Mouse (Mus musculus): ENCODE results near the gene Pik3ap1.
A peak's percentile ranks its signal among the peaks of the same experiment; 100 is the strongest.
"Not testable (repeated sequence)": the region's sequence is repeated elsewhere in the genome, so short reads cannot be mapped to it uniquely, and the experiment has no call there.

Gene Pik3ap1

GRCm38 (mm10) chr19:41332228-41332627, 52.7 kb downstream of the Pik3ap1 start:
- DNase-seq (ENCODE audit: low spot score), result peak; percentile 44

GRCm38 (mm10) chr19:41330401-41330800, 54.5 kb downstream of the Pik3ap1 start:
- DNase-seq (ENCODE audit: low spot score), result no peak

DNA sequence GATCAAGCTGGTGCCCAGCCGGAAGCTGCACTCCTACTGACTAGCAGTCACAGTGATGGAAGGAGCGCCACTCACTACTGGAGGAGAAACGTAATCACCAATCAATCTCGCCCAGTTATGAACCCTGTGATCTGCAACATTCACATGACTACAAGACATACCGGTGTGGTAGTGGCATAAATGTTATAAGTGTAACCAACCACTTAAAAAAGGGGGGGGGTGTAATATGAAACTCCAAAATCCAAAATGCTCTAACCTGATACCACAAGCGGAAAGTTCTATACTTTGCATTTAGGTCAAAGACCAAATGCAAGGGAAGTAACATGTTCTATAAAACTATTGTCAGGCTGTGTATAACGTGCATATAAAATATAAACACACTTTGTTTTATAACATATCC, 54.9 kb downstream of the Pik3ap1 start:
- no peak for DNase-seq (ENCODE audit: low spot score)

DNA sequence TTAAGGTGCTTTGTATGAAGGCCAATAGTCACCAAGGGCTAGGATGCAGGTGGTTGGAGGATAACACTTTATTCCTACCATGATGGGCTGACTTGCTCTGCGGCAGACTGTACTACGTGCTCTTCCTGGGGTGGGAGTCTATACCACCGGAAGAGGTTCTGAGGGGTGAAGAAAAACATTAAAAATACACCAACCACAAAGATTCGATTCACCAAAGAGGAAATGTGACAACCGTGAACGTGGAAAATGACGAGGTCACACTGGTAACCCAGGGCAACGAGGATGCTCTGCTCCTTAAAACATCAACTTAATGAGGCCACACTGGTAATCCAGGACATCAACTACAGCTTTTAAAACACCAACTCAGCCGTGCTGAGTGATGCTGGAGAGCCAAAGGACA, 56.2 kb downstream of the Pik3ap1 start:
- peak; percentile 53 for DNase-seq (ENCODE audit: low spot score)

- no peak for DNase-seq (ENCODE audit: low spot score)
Observed at GRCm38 (mm10) chr19:41323813-41324212, 61.1 kb downstream of the Pik3ap1 start.

- no peak for DNase-seq (ENCODE audit: low spot score)
Observed at GRCm38 (mm10) chr19:41323125-41323524, 61.8 kb downstream of the Pik3ap1 start.

DNA sequence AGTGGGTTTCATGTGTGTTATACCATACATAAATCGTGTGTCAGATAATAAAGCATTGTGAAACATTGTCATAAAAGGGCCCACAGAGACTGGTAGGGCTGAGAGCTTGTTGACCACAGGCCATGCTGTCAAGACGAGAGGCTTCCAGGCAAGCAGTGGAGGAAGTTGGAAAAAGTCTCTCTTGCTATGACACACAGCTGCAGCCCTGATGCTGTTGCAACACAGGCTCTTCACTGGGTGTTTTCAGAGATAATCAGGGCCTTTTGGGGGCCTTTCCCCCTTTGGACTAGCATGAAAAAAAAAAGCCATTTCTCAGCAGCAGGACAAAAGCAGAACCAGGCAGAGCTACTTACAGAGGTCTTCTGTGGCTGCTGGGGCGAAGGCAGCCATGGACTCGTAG, 63.8 kb downstream of the Pik3ap1 start:
- DNase-seq (ENCODE audit: low spot score), result no peak

DNA sequence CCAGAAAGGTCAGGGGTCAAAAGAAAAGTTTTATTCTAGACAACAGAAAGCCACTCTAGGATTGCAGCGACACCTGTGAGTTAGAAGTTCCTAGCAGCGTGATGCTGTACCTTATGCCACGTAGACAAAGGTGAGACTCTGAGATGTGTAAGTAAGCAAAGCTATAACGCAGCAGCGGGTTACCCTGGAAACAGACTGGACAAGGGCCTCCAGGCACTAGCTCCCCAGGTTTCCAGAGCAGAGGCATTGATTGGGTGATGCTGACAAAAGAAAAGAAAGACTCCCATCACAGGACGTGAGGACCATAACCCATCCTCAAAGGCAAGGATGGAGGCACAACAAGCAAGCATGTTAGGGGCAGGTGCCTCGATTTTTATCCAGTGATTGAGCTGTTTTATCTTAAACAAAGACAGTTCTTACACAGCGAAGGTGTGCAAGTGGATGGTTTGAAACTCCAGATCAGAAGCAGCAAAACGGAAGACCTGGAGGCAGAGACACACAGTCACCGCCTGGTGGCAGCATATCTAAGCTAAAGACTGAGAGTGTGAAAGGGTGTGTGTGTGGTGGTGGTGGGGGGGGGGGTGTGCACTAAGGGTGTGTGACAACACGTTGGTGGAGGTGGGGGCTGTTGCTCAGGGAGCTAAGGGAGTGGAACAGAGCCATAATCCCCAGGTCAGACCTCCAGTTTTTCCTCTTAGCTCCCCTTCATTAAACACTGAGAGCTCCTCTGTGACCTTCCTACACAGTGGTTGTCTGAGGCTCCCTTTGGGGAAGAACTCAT, 67.4 kb downstream of the Pik3ap1 start:
- no peak for DNase-seq (ENCODE audit: low spot score)

DNA sequence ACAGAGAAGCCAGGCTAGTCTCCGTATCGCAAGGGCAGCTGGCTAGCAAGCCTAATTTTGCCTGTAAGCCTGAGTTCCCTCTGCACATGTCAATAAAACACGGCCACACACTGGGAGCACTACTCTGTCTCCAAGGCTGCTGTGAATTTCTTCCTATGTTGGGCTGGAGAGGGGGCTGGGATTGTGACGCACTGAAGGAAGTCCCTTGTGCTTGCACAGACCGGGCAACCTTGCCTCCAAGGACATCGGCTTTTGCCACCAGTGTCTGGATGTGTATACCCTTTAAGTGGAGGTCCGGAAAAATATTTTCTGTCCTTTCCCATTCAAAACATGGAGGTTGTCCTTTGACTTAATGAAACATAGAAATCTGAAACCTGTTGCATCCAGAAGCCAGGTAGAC, 70.2 kb downstream of the Pik3ap1 start:
- no peak for DNase-seq (ENCODE audit: low spot score)

DNA sequence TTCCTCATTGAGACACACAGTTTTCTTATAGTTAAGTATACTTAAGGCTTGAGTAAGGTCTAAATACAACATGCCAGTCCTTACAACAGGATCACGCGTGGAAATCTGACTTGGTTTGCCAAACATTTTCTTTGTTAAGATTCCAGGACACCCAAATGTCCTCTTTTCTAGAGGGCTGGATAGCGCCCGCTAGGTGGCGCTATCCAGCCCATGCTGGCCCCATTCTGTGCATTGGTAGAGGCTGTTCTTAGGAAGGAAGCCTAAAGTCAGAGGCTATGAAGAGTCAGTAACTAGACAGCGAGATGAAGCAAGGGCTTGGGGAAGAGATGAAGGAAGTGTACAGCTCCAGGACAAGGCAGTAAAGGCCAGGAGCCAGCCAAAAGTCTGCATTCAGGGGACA, 71.2 kb downstream of the Pik3ap1 start:
- no peak for DNase-seq (ENCODE audit: low spot score)

DNA sequence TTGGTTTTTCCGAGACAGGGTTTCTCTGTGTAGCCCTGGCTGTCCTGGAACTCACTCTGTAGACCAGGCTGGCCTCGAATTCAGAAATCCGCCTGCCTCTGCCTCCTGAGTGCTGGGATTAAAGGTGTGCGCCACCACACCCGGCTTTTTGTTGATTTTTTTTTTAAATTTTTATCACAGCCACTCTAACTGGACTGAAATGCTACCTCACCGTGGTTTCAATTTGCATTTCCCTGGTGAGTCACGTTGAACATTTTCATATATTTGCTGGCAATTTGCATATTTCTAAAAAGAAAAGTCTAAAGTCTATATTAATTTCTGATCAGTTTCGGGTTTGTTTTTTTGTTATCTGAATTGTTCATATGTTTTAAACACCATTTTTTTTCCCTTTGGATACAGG, 72.3 kb downstream of the Pik3ap1 start:
- not testable (repeated sequence) for DNase-seq (ENCODE audit: low spot score)

GRCm38 (mm10) chr19:41312027-41312426, 72.9 kb downstream of the Pik3ap1 start:
- DNase-seq (ENCODE audit: low spot score), result no peak

DNA sequence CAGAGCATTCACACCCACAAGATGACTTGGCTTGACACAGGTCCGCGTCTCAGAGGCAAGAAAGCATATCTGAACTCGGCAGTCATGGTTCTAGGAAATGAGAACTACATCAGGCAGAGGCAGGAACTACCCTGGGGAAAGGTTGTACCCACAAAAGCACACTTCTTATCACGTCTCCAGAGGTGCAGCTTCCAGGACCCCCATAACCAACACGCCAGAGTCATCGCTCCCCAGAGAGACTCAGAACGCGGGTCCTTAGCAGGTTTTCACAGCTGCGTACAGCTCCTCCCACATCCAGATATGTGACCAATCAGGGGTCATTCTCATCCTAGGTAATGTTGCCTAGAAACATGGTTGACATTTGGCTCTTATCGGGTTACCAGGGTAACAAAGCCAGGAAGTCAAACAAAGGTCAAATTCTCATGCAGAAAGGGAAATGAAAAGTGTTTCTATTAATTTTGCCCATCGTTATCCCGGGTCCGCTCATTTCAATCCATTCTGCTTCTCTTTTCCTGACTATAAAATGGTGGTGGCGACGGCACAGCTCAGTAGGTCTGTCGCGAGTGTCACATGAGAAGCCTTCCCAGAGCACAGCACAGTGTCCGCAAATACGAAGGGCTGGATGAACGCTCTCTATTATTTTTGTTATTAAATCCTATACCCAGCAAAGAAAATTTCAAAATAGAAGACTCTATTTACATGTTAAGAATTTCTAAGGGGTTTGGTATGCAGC, 73.8 kb downstream of the Pik3ap1 start:
- DNase-seq (ENCODE audit: low spot score), result no peak

- no peak for DNase-seq (ENCODE audit: low spot score)
Observed at GRCm38 (mm10) chr19:41303933-41304332, 81.0 kb downstream of the Pik3ap1 start.

DNA sequence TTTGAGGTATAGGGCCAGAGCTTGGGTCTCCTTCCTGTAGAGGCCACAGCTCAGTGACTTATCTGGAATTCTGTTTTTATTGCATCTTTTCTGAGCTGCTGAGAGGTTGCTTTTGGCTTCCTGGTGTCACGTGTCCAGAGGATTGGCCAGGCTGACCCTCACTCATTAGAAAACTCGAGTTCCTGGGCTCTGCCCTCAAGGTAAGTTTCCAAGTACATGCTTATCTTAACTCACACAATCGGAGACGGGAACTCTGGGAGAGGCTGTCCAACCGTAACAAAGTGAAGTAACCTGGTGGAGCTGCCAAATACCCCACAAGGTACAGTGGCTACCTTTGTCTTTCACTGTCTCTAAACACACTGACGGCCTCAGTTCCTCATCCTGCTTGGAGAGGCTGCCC, 81.5 kb downstream of the Pik3ap1 start:
- no peak for DNase-seq (ENCODE audit: low spot score)

- no peak for DNase-seq (ENCODE audit: low spot score)
Observed at GRCm38 (mm10) chr19:41301856-41302255, 83.0 kb downstream of the Pik3ap1 start.

- DNase-seq (ENCODE audit: low spot score), result no peak
Observed at GRCm38 (mm10) chr19:41299446-41299845, 85.5 kb downstream of the Pik3ap1 start.

DNA sequence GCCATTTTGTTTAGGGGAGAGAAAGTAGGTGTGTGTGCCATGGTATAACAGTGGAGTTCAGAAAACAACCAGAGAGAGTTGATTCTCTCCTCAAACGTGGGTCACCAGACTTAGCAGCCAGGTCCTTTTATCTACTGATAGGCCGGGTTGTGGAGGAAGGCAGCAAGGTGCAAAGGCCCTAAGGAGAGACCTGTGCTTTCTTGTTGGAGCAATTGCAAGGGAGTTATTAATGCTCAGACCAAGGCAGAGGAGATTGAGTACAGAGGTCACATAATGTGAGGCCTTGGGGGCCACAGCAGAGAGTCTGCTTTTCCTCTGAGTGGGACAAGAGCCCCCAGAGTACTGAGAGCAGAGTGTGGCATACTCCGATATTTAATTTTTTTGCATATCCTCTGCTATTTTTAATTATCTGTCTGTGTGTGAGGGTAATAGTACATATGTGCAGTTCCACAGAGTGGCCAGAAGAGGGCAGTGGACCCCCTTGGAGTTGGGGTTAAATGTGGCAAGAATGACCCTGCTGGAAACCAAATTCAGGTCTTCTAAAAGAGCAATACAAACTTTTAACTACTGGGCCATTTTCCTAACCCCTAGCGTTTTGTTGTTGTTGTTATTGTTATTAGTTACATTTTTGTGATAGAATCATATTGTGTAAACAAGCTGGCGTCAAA, 93.8 kb downstream of the Pik3ap1 start:
- DNase-seq (ENCODE audit: low spot score), result peak; percentile 1

DNA sequence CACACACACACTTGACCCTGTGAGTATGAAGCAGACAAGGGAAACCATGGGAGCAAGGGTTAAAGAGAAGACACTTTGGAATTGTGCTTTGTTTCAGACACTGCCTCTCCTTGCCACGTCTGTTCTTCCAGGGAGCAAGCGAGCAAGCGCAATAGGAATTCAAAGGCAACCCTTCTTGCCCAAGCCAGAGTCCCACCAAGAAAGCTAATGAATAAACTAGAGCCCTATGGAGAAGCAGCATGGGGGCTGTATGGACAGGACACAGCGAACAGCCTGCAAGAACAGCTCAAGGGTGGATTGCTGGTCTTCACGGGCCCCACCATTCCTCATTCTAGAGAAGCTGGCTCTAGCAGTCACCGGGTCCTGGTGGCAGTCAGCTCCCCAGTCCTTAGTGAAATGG, 96.3 kb downstream of the Pik3ap1 start:
- no peak for DNase-seq (ENCODE audit: low spot score)

DNA sequence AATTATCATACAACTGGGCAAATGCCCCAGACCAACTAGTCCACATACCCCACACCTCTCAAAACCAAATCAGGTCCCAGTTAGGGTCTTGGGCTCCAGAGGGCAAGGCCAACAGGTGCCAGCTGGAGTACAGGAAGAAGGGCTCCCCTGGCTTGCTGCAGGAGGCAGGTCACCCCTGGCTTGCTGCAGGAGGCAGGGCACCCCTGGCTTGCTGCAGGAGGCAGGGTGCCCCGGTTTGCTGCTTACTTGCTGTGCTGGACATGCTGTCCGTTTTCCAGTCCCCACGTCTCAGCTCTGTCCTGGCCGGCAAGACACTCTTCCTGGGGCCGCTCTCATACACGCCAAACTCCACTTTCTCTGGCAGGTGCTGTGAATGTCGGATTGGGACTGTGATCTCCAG, 97.7 kb downstream of the Pik3ap1 start:
- DNase-seq (ENCODE audit: low spot score), result no peak

DNA sequence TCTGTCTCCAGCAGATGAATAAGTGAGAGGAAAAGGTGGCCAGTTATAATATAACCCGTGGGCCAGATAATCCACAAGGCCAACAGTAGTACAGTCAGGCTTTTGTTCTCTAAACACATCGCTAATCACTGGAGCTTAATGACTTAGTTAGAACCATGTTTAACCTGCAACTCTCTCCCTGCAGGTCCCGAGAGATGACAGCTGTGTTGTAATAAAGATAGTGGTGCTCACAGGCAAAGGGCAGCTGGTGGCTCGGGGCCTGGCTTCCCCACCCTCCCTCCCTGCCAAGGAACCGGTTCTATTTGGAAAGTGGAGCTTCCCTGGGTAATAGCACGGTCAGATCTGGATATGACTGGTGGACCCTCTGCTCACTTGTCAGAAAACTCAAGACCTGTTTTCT, 100.4 kb downstream of the Pik3ap1 start:
- DNase-seq (ENCODE audit: low spot score), result no peak

GRCm38 (mm10) chr19:41282718-41283117, 102.2 kb downstream of the Pik3ap1 start:
- no peak for DNase-seq (ENCODE audit: low spot score)

DNA sequence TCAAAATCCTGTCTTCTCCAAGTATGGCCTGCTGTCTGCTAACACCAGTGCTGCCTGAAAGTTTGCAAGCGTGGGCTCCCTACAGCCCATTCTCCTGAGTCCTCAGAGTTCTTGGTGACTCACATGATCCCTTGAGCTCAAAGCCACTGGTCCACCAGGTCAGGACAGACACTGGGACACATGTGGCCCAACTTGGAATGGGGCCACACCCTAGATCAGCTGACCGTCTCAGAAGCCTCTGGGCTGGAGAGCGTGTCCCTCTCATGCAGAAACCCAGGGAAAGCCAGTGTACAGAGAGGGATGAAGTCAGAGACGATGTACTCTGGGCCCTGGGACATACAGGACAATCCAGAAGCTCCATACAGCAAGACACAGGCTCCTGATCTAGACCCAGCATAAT, 102.7 kb downstream of the Pik3ap1 start:
- DNase-seq (ENCODE audit: low spot score), result no peak

Data from spleen, adult 12 weeks (tissue).